Mouse (Mus musculus): ENCODE results near the gene Stard10. TPM values are rescaled to one million over a fixed set of nuclear protein-coding genes. Genes with fewer than 3 reads are reported as not detected.

Stard10 gene
- polyA plus RNA-seq, 1 experiment from 2014 or later: 15.6 TPM

- H3K36me3 ChIP-seq (replicated peaks; ENCODE audit: control insufficient read depth, insufficient read depth, low read depth, low read length): no peaks in the 10 kb centered on the region
- DNase-seq (ENCODE audit: low spot score): no peak
- WGBS: 71% methylated on average over 4 of the region's 4 CpGs
Observed at GRCm38 (mm10) chr7:101318848-101319247, 2.0 kb downstream of the Stard10 start.

GRCm38 (mm10) chr7:101319796-101320195 lies 2.9 kb downstream of the Stard10 start:
- Histone ChIP-seq H3K9me3 (replicated peaks; ENCODE audit: control insufficient read depth, low read length) (no peaks in the 10 kb centered on the region), H3K27ac (replicated peaks; ENCODE audit: low read depth, low read length) (no peak overlapping the region), H3K9ac (replicated peaks; ENCODE audit: low read length) (no peak overlapping the region), H3K4me2 (ENCODE audit: low read depth, low read length) (no peak overlapping the region), H3K36me3 (replicated peaks; ENCODE audit: control insufficient read depth, insufficient read depth, low read depth, low read length) (no peaks in the 10 kb centered on the region), H3K27me3 (ENCODE audit: control insufficient read depth, insufficient read depth, low read length) (peaks cover 6% of the 10 kb centered on the region), H3K4me1 (ENCODE audit: control insufficient read depth, insufficient read depth, low read length) (no peaks in the 10 kb centered on the region; the same call in 1 of the 2 replicates), H3K4me3 (ENCODE audit: low read depth, low read length) (no peak overlapping the region)
- no peak for ATAC-seq (replicated peaks; ENCODE audit: insufficient number of reproducible peaks, low FRiP score, low TSS enrichment, low read depth)
- no peak for DNase-seq (ENCODE audit: low spot score)
- WGBS: 83% methylated on average over 1 of the region's 1 CpGs

More at GRCm38 (mm10) chr7:101318848-101319247, 2.0 kb downstream of the Stard10 start:
- H3K9me3 ChIP-seq (replicated peaks; ENCODE audit: control insufficient read depth, low read length): no peaks in the 10 kb centered on the region
- no peaks in the 10 kb centered on the region; the same call in 1 of the 2 replicates for H3K4me1 ChIP-seq (ENCODE audit: control insufficient read depth, insufficient read depth, low read length)
- no peak overlapping the region for H3K4me2 ChIP-seq (ENCODE audit: low read depth, low read length)
- no peak overlapping the region for H3K27ac ChIP-seq (replicated peaks; ENCODE audit: low read depth, low read length)
- H3K4me3 ChIP-seq (ENCODE audit: low read depth, low read length): no peak overlapping the region
- H3K27me3 ChIP-seq (ENCODE audit: control insufficient read depth, insufficient read depth, low read length): peaks cover 6% of the 10 kb centered on the region
- no peak for ATAC-seq (replicated peaks; ENCODE audit: insufficient number of reproducible peaks, low FRiP score, low TSS enrichment, low read depth)
- H3K9ac ChIP-seq (replicated peaks; ENCODE audit: low read length): no peak overlapping the region

- Histone ChIP-seq H3K36me3 (replicated peaks; ENCODE audit: control insufficient read depth, insufficient read depth, low read depth, low read length) (no peaks in the 10 kb centered on the region), H3K4me1 (ENCODE audit: control insufficient read depth, insufficient read depth, low read length) (no peaks in the 10 kb centered on the region; the same call in 1 of the 2 replicates), H3K9me3 (replicated peaks; ENCODE audit: control insufficient read depth, low read length) (no peaks in the 10 kb centered on the region), H3K9ac (replicated peaks; ENCODE audit: low read length) (peak overlapping the region; percentile 71), H3K27me3 (ENCODE audit: control insufficient read depth, insufficient read depth, low read length) (peaks cover 6% of the 10 kb centered on the region), H3K4me2 (ENCODE audit: low read depth, low read length) (peak overlapping the region; percentile 98), H3K4me3 (ENCODE audit: low read depth, low read length) (peak overlapping the region; percentile 83), H3K27ac (replicated peaks; ENCODE audit: low read depth, low read length) (no peak overlapping the region; the same call in 1 of the 2 replicates)
- DNase-seq (ENCODE audit: low spot score) (peak; percentile 75), ATAC-seq (replicated peaks; ENCODE audit: insufficient number of reproducible peaks, low FRiP score, low TSS enrichment, low read depth) (peak; percentile 63)
- WGBS: 5% methylated on average over 30 of the region's 37 CpGs
Observed at GRCm38 (mm10) chr7:101320399-101321217, 3.7 kb downstream of the Stard10 start.

- DNase-seq (ENCODE audit: low spot score) (peak; percentile 59), ATAC-seq (replicated peaks; ENCODE audit: insufficient number of reproducible peaks, low FRiP score, low TSS enrichment, low read depth) (peak; percentile 64)
- Histone ChIP-seq H3K4me3 (ENCODE audit: low read depth, low read length) (peak overlapping the region; percentile 83), H3K9ac (replicated peaks; ENCODE audit: low read length) (peak overlapping the region; percentile 71), H3K36me3 (replicated peaks; ENCODE audit: control insufficient read depth, insufficient read depth, low read depth, low read length) (no peaks in the 10 kb centered on the region), H3K4me1 (ENCODE audit: control insufficient read depth, insufficient read depth, low read length) (no peaks in the 10 kb centered on the region; the same call in 1 of the 2 replicates), H3K4me2 (ENCODE audit: low read depth, low read length) (peak overlapping the region; percentile 98), H3K27me3 (ENCODE audit: control insufficient read depth, insufficient read depth, low read length) (peaks cover 6% of the 10 kb centered on the region), H3K27ac (replicated peaks; ENCODE audit: low read depth, low read length) (no peak overlapping the region; the same call in 1 of the 2 replicates), H3K9me3 (replicated peaks; ENCODE audit: control insufficient read depth, low read length) (no peaks in the 10 kb centered on the region)
- WGBS: 1% methylated on average over 41 of the region's 61 CpGs
Observed at GRCm38 (mm10) chr7:101321218-101321827, 4.4 kb downstream of the Stard10 start.

DNA sequence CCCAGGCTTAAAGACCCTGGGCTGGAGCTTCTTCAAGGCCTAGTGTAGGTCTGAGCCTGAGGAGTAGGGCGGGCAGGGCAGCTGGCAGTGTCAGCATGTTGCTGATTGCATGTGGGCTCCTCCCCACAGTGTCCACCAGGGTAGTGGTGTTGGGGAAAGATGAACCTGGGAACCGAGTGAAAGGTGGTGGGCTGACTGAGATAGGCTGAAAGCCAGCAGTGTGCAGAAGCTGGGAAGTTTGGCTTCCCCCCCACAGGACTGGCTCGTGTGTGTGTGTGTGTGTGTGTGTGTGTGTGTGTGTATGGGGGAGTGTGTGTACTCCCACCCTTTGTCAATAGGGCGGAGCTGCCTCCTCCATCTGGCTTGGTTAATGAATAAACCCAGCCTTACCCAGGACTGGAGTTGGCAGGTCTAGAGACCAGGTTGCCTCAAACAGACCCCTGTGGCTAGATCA lies 6.3 kb downstream of the Stard10 start:
- Histone ChIP-seq H3K27me3 (ENCODE audit: control insufficient read depth, insufficient read depth, low read length) (peaks cover 6% of the 10 kb centered on the region), H3K36me3 (replicated peaks; ENCODE audit: control insufficient read depth, insufficient read depth, low read depth, low read length) (no peaks in the 10 kb centered on the region), H3K4me2 (ENCODE audit: low read depth, low read length) (no peak overlapping the region), H3K9ac (replicated peaks; ENCODE audit: low read length) (no peak overlapping the region), H3K4me1 (ENCODE audit: control insufficient read depth, insufficient read depth, low read length) (no peaks in the 10 kb centered on the region; the same call in 1 of the 2 replicates), H3K4me3 (ENCODE audit: low read depth, low read length) (no peak overlapping the region), H3K9me3 (replicated peaks; ENCODE audit: control insufficient read depth, low read length) (no peaks in the 10 kb centered on the region), H3K27ac (replicated peaks; ENCODE audit: low read depth, low read length) (no peak overlapping the region)
- DNase-seq (ENCODE audit: low spot score): no peak
- 74% methylated on average over 4 of the region's 4 CpGs for WGBS
- no peak for ATAC-seq (replicated peaks; ENCODE audit: insufficient number of reproducible peaks, low FRiP score, low TSS enrichment, low read depth)

- H3K27me3 ChIP-seq (ENCODE audit: control insufficient read depth, insufficient read depth, low read length): peaks cover 6% of the 10 kb centered on the region
- no peak overlapping the region for H3K9ac ChIP-seq (replicated peaks; ENCODE audit: low read length)
- H3K4me3 ChIP-seq (ENCODE audit: low read depth, low read length): no peak overlapping the region
- ATAC-seq (replicated peaks; ENCODE audit: insufficient number of reproducible peaks, low FRiP score, low TSS enrichment, low read depth): no peak
- 63% methylated on average over 6 of the region's 6 CpGs for WGBS
- no peak overlapping the region for H3K27ac ChIP-seq (replicated peaks; ENCODE audit: low read depth, low read length)
- H3K4me2 ChIP-seq (ENCODE audit: low read depth, low read length): no peak overlapping the region
- H3K4me1 ChIP-seq (ENCODE audit: control insufficient read depth, insufficient read depth, low read length): no peaks in the 10 kb centered on the region; the same call in 1 of the 2 replicates
- no peaks in the 10 kb centered on the region for H3K9me3 ChIP-seq (replicated peaks; ENCODE audit: control insufficient read depth, low read length)
- no peaks in the 10 kb centered on the region for H3K36me3 ChIP-seq (replicated peaks; ENCODE audit: control insufficient read depth, insufficient read depth, low read depth, low read length)
- DNase-seq (ENCODE audit: low spot score): no peak
Observed at GRCm38 (mm10) chr7:101324142-101324962, 7.5 kb downstream of the Stard10 start.

DNA sequence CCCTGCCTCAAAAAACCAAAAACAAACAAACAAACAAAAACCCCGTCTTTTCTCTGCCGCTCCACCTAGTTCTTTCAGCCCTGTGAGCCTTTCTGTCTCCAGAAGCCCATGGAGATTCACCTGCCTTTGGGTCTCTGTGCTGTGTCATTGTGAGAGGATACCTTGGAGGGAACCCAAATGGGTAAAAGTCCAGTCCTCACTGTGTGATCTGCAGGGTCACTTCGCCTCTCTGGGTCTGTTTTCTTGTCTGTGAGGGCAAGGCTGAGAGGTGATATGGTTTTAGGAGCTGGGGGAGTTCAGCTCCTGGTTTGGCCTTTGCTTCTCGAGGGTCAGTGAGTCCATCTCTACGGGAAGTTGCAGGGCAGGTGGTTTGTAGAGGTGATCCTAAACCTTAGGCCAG lies 9.1 kb downstream of the Stard10 start:
- Histone ChIP-seq H3K4me1 (ENCODE audit: control insufficient read depth, insufficient read depth, low read length) (no peaks in the 10 kb centered on the region; the same call in 1 of the 2 replicates), H3K36me3 (replicated peaks; ENCODE audit: control insufficient read depth, insufficient read depth, low read depth, low read length) (no peaks in the 10 kb centered on the region), H3K9ac (replicated peaks; ENCODE audit: low read length) (no peak overlapping the region), H3K27ac (replicated peaks; ENCODE audit: low read depth, low read length) (no peak overlapping the region), H3K27me3 (ENCODE audit: control insufficient read depth, insufficient read depth, low read length) (peaks cover 4% of the 10 kb centered on the region; the same call in 1 of the 2 replicates), H3K4me3 (ENCODE audit: low read depth, low read length) (no peak overlapping the region), H3K9me3 (replicated peaks; ENCODE audit: control insufficient read depth, low read length) (no peaks in the 10 kb centered on the region), H3K4me2 (ENCODE audit: low read depth, low read length) (no peak overlapping the region)
- WGBS: 88% methylated on average over 5 of the region's 5 CpGs
- DNase-seq (ENCODE audit: low spot score): no peak
- no peak for ATAC-seq (replicated peaks; ENCODE audit: insufficient number of reproducible peaks, low FRiP score, low TSS enrichment, low read depth)

Data from embryonic facial prominence, embryonic 11.5 days (tissue).